Mouse (Mus musculus): ENCODE data around the gene Tmem185b.

DNA sequence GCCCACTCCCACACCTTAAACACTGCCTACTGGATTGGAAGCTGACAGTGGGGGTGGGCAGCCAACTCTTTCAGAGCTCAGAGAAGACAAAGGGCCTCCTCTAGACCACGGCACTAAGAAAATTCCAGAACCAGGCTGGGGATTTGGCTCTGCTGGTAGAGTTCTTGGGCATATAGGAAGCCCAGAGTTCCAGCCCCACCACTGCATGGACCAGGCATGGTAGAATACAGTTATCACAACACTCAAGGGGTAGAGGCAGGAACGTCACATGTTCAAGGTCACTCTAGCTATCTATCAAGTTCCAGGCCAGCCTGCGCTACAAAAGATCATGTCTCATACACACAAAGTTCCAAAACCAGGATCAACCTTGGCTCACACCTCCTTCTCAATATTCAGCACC lies 22.8 kb upstream of the Tmem185b start:
- no peak for TF ChIP-seq CTCF (IDR thresholded peaks at IDR 0.05; ENCODE audit: borderline replicate concordance, control insufficient read depth, extremely low read depth, insufficient read depth, low read length, poor library complexity)
- TF ChIP-seq POLR2A (IDR thresholded peaks at IDR 0.05; ENCODE audit: control insufficient read depth, extremely low read depth, insufficient read depth, low read length, poor library complexity), result no peak

Measured in thymus, adult 2 months (tissue).